Mouse (Mus musculus) lung, postnatal 10 days (tissue): Measurements from ENCODE around the gene Gstt4.
"Not testable (repeated sequence)": the region's sequence is repeated elsewhere in the genome, so short reads cannot be mapped to it uniquely, and the experiment has no call there.

ENCODE experiments used
- DNase-seq: peaks from one replicate; pipeline ENCODE4 v3.0.0; 2021

Gene Gstt4

GRCm38 (mm10) chr10:75822443-75822842 lies at the start of gene Gstt4:
TSS of gene Gstt4 (minus strand) at chr10:75822543.
- no peak for DNase-seq

DNA sequence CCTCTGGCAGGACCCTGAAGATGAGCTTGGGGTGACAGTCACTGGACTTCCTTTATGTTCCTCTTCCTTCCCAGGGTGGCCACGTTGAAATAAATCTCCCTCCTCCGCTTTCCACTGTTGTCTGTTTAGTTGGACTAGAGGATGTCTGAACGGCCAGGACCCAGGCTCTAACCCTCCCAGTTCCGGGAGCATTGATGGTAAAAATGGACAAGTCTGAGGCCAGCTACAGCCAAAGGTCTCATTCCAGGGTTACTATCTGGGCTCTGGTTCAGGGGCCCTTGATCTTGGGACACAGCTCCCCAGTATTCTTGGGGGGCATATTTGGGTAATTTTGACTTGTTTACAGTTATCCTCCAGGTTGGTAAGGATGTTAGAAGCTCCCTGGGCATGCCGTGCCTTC lies 39.2 kb upstream of the Gstt4 start:
- DNase-seq = no peak

DNA sequence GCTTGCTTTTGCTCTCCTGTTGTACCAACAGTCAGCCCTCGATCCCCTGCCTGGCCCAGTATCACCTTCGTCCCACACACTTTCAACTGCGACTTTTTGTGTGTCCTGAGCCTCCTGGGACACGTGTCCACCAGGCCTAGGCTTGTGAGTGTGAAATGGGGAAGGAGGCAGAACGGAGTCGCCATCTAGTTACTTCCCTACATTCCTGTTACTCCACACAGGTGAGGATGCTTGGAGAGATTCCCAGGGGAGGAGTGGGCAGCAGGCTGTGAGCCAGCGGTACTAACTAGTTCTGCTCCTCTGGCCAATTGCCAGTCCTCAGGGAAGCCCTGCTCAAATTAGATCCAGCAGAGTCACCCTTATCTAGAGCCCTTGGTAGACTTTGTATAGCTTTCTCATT lies 38.4 kb upstream of the Gstt4 start:
- DNase-seq = peak; percentile 34

DNA sequence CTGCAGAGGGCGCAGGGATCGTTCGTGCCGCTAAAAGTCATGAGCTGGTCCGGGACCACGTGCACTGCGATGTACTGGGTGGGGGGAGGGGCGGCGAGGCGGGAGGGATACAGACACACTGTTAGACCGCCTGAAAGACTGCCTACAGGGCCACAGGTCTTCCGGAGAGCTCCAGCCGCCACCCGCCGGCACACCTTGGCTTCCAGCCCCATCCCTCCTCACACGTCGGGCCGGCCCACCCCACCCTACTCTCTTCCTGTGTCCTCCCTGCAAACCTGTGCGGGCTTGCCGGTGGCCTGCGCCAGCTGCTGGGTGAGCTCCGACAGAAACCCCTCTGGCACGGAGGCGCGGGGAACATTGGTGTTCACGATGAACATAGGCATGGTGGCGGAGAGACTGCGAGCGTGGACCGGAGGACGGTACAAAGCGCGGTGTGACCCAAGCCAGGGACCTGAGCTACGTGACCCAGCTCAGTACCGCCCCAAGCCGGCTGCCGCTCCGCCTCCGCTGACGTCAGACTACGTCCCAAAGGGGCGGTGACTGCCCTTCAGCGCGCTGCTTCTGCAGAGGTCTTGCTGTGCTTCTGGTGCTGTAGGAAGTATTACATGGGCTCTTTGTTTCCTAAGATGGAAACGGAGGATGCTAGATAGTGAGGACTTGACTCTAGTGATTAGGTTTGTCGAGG lies 37.6 kb upstream of the Gstt4 start, which contains the start of gene Mif:
Gene Mif (minus strand): TSS at position 455 of the 685 bp plus-strand sequence.
- DNase-seq = peak; percentile 90

DNA sequence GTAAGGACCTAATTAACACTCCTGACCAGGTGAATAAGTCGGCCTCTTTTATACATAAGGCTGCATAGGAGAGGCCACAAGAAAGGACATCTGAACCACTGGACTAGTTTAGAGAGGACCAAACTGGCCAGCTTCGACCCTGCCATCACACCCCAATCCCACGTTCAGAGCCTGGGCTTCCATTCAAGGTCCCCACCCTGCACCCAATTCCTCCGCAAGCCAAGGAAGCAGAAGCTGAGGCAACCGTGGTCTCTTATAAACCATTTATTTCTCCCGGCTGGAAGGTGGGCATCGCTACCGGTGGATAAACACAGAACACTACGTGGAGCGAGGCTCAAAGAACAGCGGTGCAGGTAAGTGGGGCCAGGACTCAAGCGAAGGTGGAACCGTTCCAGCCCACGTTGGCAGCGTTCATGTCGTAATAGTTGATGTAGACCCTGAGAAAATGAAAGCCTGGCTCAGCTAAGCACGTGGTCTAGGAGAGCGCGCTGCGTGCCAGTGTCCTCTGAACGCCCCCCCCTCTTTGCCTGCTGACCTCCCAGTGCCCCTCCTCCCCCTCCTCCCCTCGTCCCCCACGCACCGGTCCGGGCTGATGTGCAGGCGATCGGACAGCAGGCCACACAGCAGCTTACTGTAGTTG lies 36.9 kb upstream of the Gstt4 start:
- peak; percentile 43 for DNase-seq

DNA sequence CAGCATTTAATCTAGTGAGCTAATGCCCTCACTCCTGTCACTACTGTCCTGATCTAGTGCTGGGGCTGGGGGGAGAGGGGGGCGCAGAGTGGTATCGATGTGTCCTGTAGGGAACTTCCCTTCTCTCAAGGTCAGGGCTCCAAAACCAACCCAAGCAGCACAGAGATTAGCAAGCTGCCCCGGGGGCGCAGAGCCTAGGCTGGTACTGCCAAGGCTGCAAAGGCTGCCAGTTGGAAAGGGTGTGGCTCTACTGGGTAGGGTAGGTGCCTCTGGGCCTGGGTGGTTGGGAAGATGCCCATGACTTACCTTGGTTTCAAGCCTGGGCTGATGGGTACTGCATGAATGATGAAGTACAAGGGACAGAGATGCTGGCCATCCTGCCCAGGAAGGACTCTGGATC lies 35.3 kb upstream of the Gstt4 start:
- no peak for DNase-seq

DNA sequence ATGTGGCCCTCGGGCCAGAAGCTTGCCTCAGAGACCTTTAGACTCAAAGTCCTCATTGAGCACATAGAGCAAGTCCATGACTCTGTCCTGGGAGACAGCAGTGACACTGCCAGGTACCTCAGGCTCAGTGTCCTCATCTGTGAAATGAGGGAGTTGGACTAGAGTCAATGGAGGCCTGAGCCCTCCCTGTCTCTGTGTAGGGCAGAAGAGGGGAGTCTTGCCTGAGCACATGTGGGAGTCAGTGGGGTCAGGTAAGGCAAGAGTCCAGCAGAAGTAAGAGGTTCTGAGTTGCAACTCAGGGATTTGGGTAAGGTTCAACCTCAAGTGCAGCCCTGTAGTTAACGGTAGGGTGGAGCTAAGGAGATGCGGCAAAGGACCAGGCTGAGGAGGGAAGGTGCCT lies 34.6 kb upstream of the Gstt4 start:
- DNase-seq = no peak

GRCm38 (mm10) chr10:75856155-75856907 lies 34.0 kb upstream of the Gstt4 start:
- DNase-seq = no peak

- DNase-seq = no peak
Measured at GRCm38 (mm10) chr10:75855416-75855981, 33.2 kb upstream of the Gstt4 start.

DNA sequence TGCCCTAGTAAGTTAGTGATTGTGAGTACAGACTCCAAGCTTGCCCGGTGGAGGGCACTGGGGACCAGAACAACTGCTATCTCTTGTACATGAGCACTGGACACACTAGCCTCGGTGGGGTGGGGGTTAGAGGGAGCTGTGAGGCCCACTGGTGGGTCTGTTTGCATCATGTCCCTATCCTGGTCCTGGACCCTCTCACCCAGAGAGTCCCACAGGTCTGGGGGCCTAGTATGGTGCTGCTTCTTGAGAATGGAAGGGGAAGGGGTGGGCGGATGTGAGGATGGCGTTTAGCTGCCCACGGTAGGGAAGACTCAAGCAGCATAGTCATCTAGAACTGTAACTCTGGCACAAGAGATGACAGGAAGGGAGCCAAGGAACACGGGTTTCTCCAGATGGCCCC lies 32.4 kb upstream of the Gstt4 start:
- no peak for DNase-seq

DNA sequence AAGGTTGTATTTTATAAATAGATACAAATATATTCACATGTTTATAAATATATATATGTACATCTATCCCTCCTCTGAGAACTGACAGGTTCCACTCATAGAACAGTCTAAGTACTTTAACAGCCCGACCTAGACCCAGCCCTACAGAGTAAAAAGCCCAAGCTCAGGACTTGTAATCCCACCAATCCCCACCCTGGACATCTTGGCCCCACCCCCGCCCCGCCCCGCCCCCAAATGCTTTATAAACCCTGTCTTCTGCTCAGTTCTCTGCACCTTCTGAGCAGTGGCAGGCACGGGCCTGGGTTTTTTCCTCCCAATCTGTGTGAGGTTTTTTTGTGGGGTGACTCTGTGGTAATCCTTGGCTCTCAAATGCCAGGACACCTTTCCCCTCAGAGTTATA lies 31.8 kb upstream of the Gstt4 start:
- no peak for DNase-seq

- peak; percentile 91 for DNase-seq
Measured at GRCm38 (mm10) chr10:75853452-75853851, 31.1 kb upstream of the Gstt4 start.

DNA sequence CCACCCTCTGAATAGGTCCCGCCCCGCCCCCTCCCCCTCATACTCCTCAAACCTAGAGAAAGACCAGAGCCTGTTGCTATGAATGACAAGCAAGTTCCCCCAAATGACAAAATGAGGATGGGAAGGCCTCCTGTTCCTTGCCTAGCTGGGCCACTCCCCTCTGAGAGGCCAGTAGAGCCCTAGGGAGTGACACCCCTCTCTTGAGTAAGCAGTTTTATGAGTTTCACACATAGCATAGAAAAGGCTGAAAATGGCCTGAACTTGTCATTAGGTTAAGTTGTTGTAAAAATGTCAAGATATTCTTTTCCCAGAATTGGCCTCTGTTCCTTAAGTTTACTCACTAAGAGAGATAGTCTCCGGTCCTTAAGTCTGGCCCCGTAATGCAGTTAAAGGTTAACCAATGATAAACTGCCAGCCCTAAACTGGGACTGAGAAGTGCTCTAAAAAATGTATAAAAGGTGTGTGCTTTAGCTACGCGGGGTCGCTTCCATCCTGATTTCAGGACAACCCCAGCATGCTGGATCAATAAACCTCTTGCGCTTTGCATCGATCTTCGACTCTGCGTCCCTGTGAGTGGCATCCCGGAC lies 30.3 kb upstream of the Gstt4 start:
- no peak for DNase-seq

GRCm38 (mm10) chr10:75851681-75852080 lies 29.3 kb upstream of the Gstt4 start:
- no peak for DNase-seq

DNA sequence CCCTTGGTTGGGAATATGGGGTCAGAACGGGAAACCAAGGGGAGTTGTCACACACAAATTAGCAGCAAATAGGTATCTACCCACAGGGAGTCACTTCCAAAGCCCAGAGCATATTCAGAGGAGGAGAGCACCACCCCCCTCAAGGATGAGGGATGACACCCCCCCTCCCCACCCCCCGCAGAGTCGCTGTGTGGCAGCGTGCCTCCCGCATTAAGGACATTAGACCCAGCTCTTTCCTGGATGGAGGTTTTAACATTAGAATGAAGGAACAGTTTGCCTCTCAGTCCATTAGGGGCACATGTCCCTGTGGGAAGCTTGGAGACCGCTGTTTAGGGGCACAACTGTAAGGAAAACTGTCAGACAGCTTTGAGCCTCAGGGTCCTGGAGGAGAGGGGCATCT lies 28.7 kb upstream of the Gstt4 start:
- no peak for DNase-seq

- no peak for DNase-seq
Measured at GRCm38 (mm10) chr10:75848382-75848781, 26.0 kb upstream of the Gstt4 start.

DNA sequence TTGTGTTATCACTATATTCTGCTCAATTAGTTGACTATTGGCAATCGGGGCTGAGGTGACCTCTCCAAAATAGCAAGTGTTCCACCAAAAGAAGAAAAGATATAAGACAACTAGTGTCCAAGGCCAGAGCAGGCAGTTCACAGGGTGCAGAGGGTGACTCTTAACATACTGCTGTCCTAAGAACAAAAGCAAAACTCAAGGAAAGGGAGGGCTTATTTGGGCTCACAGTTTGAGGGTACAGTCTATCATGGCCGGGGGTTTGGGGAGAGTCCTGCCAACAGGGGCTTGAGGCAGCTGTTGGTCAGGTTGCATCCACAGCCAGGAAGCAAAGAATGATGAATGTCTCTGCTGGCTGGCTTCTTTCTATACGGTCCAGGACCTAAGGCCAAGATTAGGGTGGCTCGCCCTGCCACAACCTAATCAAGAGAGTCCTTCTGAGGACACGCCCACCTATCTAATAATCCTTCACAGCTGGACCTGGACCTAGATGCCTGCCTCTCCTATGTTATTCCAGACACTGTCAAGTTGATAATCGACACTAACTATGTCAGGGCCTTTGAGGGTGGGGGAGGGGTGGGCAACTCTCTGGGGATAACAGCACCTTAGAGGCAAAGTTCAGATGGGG lies 23.1 kb upstream of the Gstt4 start:
- DNase-seq = no peak

- DNase-seq = no peak
Measured at GRCm38 (mm10) chr10:75844800-75845199, 22.5 kb upstream of the Gstt4 start.

DNA sequence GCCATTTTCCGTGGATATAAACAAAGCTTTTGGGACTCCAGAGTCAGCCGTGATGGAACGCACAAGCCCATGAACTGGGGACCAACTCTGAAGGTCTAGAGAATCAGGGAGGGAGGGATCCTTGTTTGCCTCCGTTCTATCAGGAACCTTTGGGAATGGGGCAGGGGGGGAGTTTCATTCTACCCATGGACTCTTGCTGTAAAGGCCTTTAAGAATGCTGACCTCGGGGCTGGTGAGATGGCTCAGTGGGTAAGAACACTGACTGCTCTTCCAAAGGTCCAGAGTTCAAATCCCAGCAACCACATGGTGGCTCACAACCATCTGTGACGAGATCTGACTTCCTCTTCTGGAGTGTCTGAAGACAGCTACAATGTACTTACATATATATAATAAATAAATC lies 21.6 kb upstream of the Gstt4 start:
- DNase-seq = not testable (repeated sequence)

- DNase-seq = no peak
Measured at GRCm38 (mm10) chr10:75839092-75839491, 16.7 kb upstream of the Gstt4 start.

DNA sequence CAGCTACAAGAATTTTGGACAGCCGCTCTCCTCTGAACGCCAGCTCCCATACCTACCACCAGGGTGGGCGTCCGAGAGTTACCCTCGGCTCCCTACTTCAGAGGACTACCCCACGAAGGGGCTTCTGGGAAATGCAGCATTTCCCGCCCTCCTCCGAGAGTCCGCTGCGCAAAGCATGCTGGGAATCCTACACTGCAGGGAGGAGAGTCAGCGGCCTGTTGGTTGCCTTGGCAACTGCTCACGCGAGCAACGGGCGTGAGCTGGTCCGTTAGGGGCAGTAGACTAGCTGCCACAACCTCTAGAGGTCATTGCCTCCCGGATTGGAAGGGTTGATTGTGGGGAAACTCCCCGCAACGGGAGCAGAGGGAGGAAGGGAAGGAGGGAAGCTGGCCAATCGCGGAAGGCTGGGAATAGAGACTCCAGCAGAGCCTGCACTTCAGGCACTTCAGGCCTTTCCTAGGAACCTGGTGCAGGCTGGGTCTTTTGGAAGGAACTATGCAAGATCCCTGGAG lies 15.0 kb upstream of the Gstt4 start, which contains the start of gene Gstt2:
Gene Gstt2 (minus strand): TSS at position 177 of the 512 bp plus-strand sequence.
- peak; percentile 98 for DNase-seq

- peak; percentile 61 for DNase-seq
Measured at GRCm38 (mm10) chr10:75835761-75836531, 13.6 kb upstream of the Gstt4 start.
